Mouse (Mus musculus): Measurements from ENCODE around the gene Mrgbp. TPM values are rescaled to one million over a fixed set of nuclear protein-coding genes. Genes with fewer than 3 reads are reported as not detected.

Mrgbp gene
- polyA plus RNA-seq (2012; rRNA removed) = 52.4 and 56.0 TPM in 2 replicates

GRCm38 (mm10) chr2:180581002-180581401 lies at the start of gene Mrgbp:
Mrgbp (plus strand) TSS chr2:180581304.

GRCm38 (mm10) chr2:180589123-180589831 lies 8.2 kb downstream of the Mrgbp start, which contains the start of gene Ogfr:
Ogfr (plus strand) TSS chr2:180589245.

GRCm38 (mm10) chr2:180597490-180597889 lies 16.4 kb downstream of the Mrgbp start, which contains the start of gene Col9a3:
Col9a3 (plus strand) TSS chr2:180597790.

Other genes with a start within 250 kb of the Mrgbp start
- gene Gata5, start 246.6 kb upstream of the Mrgbp start, polyA plus RNA-seq (2012; rRNA removed) = not detected in 2 replicates
- gene Slco4a1, start 125.1 kb upstream of the Mrgbp start, polyA plus RNA-seq (2012; rRNA removed) = 3.5 and 3.8 TPM in 2 replicates
- 12.6 and 16.3 TPM in 2 replicates for gene Ntsr1, start 81.3 kb upstream of the Mrgbp start, polyA plus RNA-seq (2012; rRNA removed)
- 85.1 and 89.2 TPM in 2 replicates for gene Ogfr, start 7.9 kb downstream of the Mrgbp start, polyA plus RNA-seq (2012; rRNA removed)
- 51.3 and 56.5 TPM in 2 replicates for gene Col9a3, start 16.5 kb downstream of the Mrgbp start, polyA plus RNA-seq (2012; rRNA removed)
- gene Tcfl5, start 61.4 kb downstream of the Mrgbp start, polyA plus RNA-seq (2012; rRNA removed) = 2.5 and 3.3 TPM in 2 replicates
- gene Dido1, start 128.7 kb downstream of the Mrgbp start, polyA plus RNA-seq (2012; rRNA removed) = 26.1 and 26.3 TPM in 2 replicates
- 56.6 and 56.7 TPM in 2 replicates for gene Gid8, start 128.8 kb downstream of the Mrgbp start, polyA plus RNA-seq (2012; rRNA removed)
- gene Slc17a9, start 144.0 kb downstream of the Mrgbp start, polyA plus RNA-seq (2012; rRNA removed) = 0.43 and 0.86 TPM in 2 replicates
- 1.5 and 2.1 TPM in 2 replicates for gene Bhlhe23, start 195.6 kb downstream of the Mrgbp start, polyA plus RNA-seq (2012; rRNA removed)

All from central nervous system, embryonic 18 days (tissue).